Mouse (Mus musculus): Measurements from ENCODE around the gene Slc38a1. TPM values are rescaled to one million over a fixed set of nuclear protein-coding genes. Genes with fewer than 3 reads are reported as not detected.
A peak's percentile ranks its signal among the peaks of the same experiment; 100 is the strongest.

The Slc38a1 gene
- polyA plus RNA-seq, 1 experiment from 2014 or later = 96.2 TPM

DNA sequence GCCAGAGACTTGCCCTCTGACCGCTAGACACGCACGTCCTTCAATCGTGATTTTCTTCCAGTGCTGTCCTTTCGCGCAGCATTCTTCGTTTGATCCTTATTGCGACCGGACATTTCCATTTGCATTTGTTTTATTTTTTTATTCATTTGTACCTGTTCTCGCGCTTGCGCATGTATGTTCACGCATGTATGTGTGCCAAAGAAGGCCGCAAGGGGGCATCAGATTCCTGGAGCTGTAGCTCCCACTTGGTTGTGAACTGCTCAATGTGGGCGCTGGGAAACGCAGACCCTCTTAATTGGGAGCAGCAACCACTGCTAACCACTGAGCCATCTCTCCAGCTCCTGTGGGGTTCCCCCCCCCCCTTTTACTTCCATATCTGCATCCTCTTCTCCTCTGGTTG is 10.3 kb upstream of the Slc38a1 start:
- WGBS = 93% methylated on average over 16 of the region's 16 CpGs
- no peak for DNase-seq (ENCODE audit: low spot score)
- H3K27me3 ChIP-seq (ENCODE audit: insufficient read depth, poor library complexity, severe bottlenecking) = no peaks in the 10 kb centered on the region
- H3K36me3 ChIP-seq = no peaks in the 10 kb centered on the region
- H3K9me3 ChIP-seq = no peaks in the 10 kb centered on the region
- H3K4me1 ChIP-seq = peaks cover 10% of the 10 kb centered on the region
- H3K27ac ChIP-seq = no peak overlapping the region
- no peak overlapping the region for H3K4me3 ChIP-seq

DNA sequence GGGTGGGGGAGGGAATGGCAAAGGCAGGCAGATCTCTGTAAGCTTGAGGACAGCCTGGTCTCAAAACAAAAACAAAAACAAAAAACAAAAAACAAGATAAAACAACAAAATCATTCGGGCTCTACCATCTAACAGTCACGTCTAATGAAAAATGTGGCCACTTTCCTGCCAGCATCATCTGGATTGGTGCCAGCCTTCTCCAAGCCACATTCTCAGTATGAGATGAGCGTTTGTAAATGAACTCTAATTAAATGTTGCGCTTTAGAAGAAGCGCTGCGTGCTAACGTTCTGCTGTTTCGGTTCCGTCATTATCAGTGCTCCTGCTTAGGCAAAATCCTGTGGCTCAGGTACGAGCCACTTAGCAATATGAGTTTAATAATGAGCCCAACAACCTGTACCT is 9.8 kb upstream of the Slc38a1 start:
- no peaks in the 10 kb centered on the region for H3K36me3 ChIP-seq
- DNase-seq (ENCODE audit: low spot score) = no peak
- peaks cover 8% of the 10 kb centered on the region for H3K4me1 ChIP-seq
- H3K4me3 ChIP-seq = no peak overlapping the region
- no peaks in the 10 kb centered on the region for H3K9me3 ChIP-seq
- no peaks in the 10 kb centered on the region for H3K27me3 ChIP-seq (ENCODE audit: insufficient read depth, poor library complexity, severe bottlenecking)
- no peak overlapping the region for H3K27ac ChIP-seq
- WGBS = 92% methylated on average over 10 of the region's 10 CpGs

DNA sequence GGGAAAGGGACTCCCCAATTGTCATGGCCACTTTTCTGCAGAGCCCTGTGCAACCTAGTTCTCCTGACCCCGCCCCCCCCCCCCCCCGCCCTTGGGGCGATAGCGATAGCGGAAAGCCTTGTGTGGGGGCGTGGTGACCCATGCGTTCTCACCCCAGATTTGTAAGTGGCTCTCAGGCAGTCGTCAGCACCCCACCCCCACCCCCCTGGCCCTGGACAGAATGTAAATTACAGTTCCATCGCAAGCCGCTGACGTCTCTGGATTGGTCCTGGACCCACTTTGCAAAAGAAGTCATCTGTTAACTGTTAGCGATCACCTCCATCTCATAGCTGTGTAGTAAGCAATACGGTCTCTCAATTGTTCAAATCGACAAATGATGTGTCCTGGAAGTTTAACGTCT is 4.7 kb upstream of the Slc38a1 start:
- Histone ChIP-seq H3K27me3 (ENCODE audit: insufficient read depth, poor library complexity, severe bottlenecking) (no peaks in the 10 kb centered on the region), H3K9me3 (no peaks in the 10 kb centered on the region), H3K27ac (no peak overlapping the region), H3K4me3 (peak overlapping the region; percentile 31; the same call in 1 of the 2 replicates), H3K36me3 (no peaks in the 10 kb centered on the region), H3K4me1 (peaks cover 16% of the 10 kb centered on the region)
- no peak for DNase-seq (ENCODE audit: low spot score)
- WGBS = 28% methylated on average over 15 of the region's 15 CpGs

DNA sequence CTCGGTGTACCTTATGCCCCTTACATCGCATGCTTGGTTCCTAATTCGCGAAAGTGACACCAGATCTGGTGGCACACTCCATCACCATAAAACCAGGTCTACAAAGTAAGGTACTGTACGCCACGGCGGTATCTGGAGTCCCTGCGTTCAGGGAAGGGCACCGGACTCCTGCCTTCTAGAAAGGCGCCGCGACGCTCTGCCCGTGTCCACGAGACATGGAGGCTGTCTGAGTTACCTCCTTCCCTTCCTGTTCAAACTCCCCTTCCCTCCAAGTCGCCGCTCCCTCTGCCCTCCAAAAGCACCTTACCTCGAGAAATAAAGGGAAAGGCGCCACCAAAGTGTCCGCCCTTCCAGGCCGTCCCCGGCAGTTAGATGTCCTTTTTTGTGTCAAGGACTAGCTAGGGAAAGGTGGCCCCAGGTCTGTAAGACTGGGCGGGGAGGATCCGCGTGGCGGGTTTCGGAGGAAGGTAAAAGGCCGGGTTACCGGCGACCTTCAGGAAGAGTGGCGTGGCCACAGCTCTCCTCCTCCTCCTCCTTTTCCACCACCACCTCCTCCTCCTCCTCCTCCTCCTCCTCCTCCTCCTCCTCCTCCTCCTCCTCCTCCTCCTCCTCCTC is 785 bp downstream of the Slc38a1 start:
- peak overlapping the region; percentile 100 for H3K27ac ChIP-seq
- WGBS = under 1% methylated on average over 31 of the region's 31 CpGs
- no peaks in the 10 kb centered on the region for H3K9me3 ChIP-seq
- H3K27me3 ChIP-seq (ENCODE audit: insufficient read depth, poor library complexity, severe bottlenecking) = no peaks in the 10 kb centered on the region
- H3K4me3 ChIP-seq = peak overlapping the region; percentile 83
- DNase-seq (ENCODE audit: low spot score) = peak; percentile 81
- peaks cover 36% of the 10 kb centered on the region for H3K4me1 ChIP-seq
- peaks cover 20% of the 10 kb centered on the region for H3K36me3 ChIP-seq

DNA sequence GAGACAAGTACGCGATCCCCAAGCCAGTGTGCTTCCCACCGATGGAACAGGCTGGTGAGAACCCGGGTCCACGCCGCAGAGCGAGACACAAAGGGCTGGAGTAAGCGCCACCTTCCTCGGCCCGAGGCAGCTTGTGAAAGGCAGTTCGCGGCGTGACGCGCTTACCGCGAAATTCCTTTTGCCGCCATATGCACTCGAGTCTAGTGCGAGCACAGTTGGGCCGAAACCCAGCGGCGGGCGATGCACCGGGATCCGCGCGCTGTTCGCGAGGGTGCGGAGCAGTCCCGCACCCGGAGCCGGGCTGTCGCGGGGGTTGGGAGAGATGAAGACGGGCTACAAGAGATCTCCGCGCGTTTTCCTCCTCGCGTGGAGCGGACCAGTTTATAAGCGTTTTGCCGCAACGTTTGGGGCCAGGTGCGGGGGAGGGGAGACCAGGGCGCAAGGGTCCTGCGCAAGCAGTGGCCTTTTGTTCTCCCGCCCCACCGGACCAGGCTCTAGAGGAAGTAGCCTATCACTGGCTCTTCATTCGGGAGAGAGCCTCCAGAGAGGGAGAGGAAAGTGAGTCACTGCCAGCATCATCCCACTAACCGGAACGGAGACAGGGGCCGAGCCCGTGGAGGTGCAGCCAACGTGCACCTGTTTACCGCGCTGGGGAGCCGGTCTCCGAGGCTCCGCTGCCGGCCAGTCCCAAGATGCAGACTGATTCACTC is 1.4 kb downstream of the Slc38a1 start:
- H3K36me3 ChIP-seq = peaks cover 24% of the 10 kb centered on the region
- no peaks in the 10 kb centered on the region for H3K9me3 ChIP-seq
- peak overlapping the region; percentile 83 for H3K4me3 ChIP-seq
- H3K4me1 ChIP-seq = peaks cover 34% of the 10 kb centered on the region
- peak; percentile 91 for DNase-seq (ENCODE audit: low spot score)
- WGBS = under 1% methylated on average over 63 of the region's 63 CpGs
- H3K27ac ChIP-seq = peak overlapping the region; percentile 100
- no peaks in the 10 kb centered on the region for H3K27me3 ChIP-seq (ENCODE audit: insufficient read depth, poor library complexity, severe bottlenecking)

DNA sequence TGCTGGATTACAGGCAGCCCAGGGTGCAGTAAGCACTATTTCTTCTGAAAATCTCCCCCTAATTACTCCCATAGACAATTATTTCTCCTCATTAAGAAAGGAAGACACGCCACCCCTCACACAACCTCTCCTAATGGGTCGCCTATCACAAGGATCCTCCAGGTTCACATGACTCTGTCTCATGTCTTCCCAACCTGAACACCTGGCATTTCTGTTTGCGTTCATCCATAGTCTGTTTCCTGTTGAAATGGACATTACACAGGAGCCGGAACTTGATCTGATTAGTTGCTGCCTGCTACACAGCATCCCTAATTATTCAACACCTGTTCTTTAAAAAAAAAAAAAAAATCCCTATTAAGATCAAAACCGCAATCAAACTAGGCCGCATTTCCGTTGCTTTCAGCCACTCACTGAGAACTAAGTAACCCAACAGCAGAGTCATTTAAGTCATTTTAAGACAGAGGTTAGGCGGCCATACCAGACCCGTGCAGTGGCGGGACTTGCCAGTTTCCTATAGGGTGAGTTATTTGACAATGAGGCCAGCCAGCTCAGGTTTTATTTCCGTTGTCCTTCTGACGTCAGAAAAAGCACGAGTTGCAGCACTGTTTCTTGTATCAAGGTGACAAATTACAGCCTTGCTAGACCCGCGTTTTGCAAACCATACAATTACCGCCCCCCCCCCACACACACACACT is 2.3 kb downstream of the Slc38a1 start:
- Histone ChIP-seq H3K9me3 (no peaks in the 10 kb centered on the region), H3K36me3 (peaks cover 32% of the 10 kb centered on the region), H3K27ac (peak overlapping the region; percentile 100), H3K4me3 (peak overlapping the region; percentile 83), H3K4me1 (peaks cover 35% of the 10 kb centered on the region), H3K27me3 (ENCODE audit: insufficient read depth, poor library complexity, severe bottlenecking) (no peaks in the 10 kb centered on the region)
- 12% methylated on average over 16 of the region's 16 CpGs for WGBS
- DNase-seq (ENCODE audit: low spot score) = no peak

DNA sequence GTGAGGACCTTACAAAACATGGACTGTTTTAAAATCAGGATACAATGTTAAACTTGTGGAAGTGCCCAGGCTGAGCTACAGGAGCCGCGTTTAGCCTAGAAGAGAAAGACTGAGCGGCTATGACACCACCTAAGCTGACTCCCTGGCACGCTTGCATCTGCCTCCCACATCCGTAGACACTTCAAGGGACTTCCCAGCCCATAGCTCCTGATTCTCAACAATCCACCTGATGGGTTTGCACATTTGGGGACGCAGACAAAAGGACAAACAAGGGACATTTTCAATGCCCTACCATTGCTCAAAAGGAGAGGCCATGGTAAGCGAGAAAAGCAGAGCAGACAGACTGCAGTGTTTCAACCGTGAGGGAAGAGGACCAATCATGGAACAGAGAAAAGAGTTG is 3.1 kb downstream of the Slc38a1 start:
- no peaks in the 10 kb centered on the region for H3K9me3 ChIP-seq
- no peaks in the 10 kb centered on the region for H3K27me3 ChIP-seq (ENCODE audit: insufficient read depth, poor library complexity, severe bottlenecking)
- 0 out of 2 replicates have a peak overlapping the region, but pooled peaks have one; percentile 22 for H3K27ac ChIP-seq
- 76% methylated on average over 8 of the region's 8 CpGs for WGBS
- H3K4me3 ChIP-seq = peak overlapping the region; percentile 83
- no peak for DNase-seq (ENCODE audit: low spot score)
- peaks cover 40% of the 10 kb centered on the region for H3K36me3 ChIP-seq
- peaks cover 41% of the 10 kb centered on the region for H3K4me1 ChIP-seq

DNA sequence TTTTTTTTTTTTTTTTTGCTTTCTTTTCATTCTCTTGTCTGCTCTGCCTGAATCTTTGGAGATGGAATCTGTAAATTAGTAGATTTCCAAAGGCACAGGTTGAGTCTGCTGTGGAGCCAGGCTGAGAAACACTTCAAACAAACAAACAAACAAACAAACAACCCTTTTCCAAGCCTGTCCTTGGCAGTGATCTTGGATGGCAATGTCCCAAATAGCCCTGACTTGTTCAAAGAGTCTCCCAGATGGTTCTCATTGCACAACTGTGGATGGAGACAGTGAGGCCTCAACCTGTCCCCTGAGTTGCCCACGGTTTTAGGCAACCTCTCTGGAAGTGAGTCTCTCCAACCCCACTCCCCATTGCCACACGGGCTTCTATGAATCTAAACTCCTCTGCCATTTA is 4.1 kb downstream of the Slc38a1 start:
- H3K36me3 ChIP-seq = peaks cover 48% of the 10 kb centered on the region
- H3K4me3 ChIP-seq = 0 out of 2 replicates have a peak overlapping the region, but pooled peaks have one; percentile 83
- DNase-seq (ENCODE audit: low spot score) = no peak
- H3K4me1 ChIP-seq = peaks cover 42% of the 10 kb centered on the region
- no peaks in the 10 kb centered on the region for H3K27me3 ChIP-seq (ENCODE audit: insufficient read depth, poor library complexity, severe bottlenecking)
- no peaks in the 10 kb centered on the region for H3K9me3 ChIP-seq
- H3K27ac ChIP-seq = no peak overlapping the region
- WGBS = 85% methylated on average over 2 of the region's 2 CpGs

DNA sequence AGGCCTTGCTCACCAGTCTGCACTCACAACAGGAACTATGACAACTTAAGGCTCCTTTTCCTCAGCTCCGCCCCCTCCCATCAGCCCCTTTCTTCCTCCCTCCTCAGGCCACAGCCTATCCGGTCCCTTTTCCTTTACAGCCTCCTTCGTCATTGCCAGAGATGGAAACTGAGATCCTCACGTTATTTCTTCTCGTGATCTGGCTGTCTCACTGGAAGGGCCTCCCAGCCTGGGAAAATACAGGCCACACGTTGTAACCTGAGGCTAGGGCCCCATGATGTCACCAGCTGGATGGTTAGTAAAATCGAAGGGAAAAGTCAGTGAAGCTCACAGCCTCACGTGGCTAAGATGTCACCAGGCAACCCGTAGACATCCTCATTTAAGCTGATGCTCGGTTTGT is 4.5 kb downstream of the Slc38a1 start:
- no peaks in the 10 kb centered on the region for H3K27me3 ChIP-seq (ENCODE audit: insufficient read depth, poor library complexity, severe bottlenecking)
- 60% methylated on average over 10 of the region's 10 CpGs for WGBS
- peaks cover 53% of the 10 kb centered on the region for H3K36me3 ChIP-seq
- peak overlapping the region; percentile 24; the same call in 1 of the 2 replicates for H3K4me3 ChIP-seq
- peaks cover 40% of the 10 kb centered on the region for H3K4me1 ChIP-seq
- no peak for DNase-seq (ENCODE audit: low spot score)
- no peaks in the 10 kb centered on the region for H3K9me3 ChIP-seq
- 0 out of 2 replicates have a peak overlapping the region, but pooled peaks have one; percentile 11 for H3K27ac ChIP-seq

DNA sequence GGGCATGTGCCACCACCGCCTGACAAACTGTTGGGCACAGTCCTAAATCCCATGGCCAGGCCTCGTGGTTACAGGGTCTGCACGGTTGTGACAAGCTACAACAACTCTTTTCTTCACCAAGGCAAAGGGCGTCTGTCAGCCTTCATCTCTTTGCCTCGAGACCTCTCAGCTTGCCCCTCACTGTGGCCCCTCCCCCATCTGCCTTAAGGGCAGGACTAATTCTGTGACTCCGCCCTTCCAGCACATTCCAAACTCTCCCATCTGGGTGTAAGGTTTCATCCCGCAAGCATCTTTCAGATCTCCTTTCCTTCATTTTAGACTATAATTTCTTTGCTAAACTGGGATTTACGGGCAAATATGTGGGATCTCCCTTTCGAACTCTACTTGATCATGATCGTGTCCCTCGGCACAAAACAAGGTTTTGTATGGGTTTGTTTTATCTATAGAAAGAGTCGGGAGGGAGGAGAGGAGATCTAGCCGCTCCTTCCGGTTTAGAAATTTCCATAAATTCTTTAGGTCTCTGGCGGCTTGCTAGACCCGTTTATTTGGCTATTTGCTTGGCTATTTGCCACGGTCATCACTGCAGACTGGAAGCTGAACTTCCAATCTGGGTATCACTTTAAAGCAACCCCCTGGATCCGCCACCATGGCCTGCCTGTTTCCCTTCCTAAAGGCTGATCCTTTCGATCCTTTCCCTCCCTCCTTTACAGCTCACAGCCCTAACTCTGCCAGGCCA is 7.9 kb downstream of the Slc38a1 start:
- no peak overlapping the region for H3K27ac ChIP-seq
- peaks cover 67% of the 10 kb centered on the region for H3K36me3 ChIP-seq

DNA sequence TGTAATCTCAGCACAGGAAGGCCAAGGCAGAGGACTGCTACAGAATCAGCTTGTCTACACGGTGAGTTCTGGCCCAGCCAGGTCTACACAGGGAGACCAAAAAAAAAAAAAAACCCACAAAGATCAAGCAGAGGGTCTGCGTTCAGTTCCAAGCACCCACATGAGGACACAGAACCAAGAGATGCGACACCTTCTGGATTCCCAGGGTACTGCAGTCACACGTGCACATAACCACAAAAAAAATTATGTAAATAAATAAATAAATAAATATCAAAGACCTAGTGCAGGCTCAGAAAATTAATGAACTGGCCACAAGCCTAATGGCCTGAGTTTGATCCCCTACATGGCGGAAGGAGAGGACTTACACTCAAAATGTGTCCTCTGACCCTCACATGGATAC is 10.5 kb downstream of the Slc38a1 start:
- no peak overlapping the region for H3K4me3 ChIP-seq
- H3K9me3 ChIP-seq = no peaks in the 10 kb centered on the region
- no peak for DNase-seq (ENCODE audit: low spot score)
- H3K36me3 ChIP-seq = peaks cover 48% of the 10 kb centered on the region
- H3K27me3 ChIP-seq (ENCODE audit: insufficient read depth, poor library complexity, severe bottlenecking) = no peaks in the 10 kb centered on the region
- WGBS = 93% methylated on average over 5 of the region's 5 CpGs
- H3K4me1 ChIP-seq = peaks cover 34% of the 10 kb centered on the region
- H3K27ac ChIP-seq = no peak overlapping the region

More for the DNA sequence above, 7.9 kb downstream of the Slc38a1 start:
- H3K9me3 ChIP-seq = no peaks in the 10 kb centered on the region
- 74% methylated on average over 19 of the region's 19 CpGs for WGBS
- DNase-seq (ENCODE audit: low spot score) = no peak
- peaks cover 43% of the 10 kb centered on the region for H3K4me1 ChIP-seq
- H3K27me3 ChIP-seq (ENCODE audit: insufficient read depth, poor library complexity, severe bottlenecking) = no peaks in the 10 kb centered on the region
- H3K4me3 ChIP-seq = no peak overlapping the region

DNA sequence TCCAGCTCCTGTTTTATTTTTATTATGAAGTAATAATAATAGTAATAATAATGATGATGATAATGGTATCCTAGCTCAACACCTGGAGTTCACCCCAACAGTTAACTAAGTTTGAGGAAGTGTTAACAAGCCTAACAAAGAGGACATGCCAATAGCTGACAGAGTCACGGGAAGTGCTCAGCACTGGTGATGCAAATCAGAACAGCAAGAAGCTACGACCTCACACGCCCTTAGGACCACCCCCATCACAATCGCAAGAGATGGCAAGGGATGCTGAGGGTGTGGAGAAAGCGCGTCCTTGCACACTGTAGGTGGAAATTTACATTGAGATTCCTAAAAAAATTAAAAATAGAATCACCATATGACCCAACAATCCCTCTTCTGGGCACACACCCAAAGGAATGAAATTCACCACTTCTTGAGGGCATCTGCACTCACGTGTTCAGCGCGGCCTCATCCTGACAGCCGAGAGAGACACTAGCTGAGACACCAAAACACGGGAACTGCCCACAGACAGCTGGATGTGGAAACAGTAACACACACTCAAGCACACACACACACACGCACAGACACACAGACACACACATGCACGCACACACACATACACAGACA is 11.5 kb downstream of the Slc38a1 start:
- H3K4me1 ChIP-seq = peaks cover 42% of the 10 kb centered on the region
- DNase-seq (ENCODE audit: low spot score) = no peak
- WGBS = 82% methylated on average over 13 of the region's 13 CpGs
- no peaks in the 10 kb centered on the region for H3K27me3 ChIP-seq (ENCODE audit: insufficient read depth, poor library complexity, severe bottlenecking)
- H3K9me3 ChIP-seq = no peaks in the 10 kb centered on the region
- H3K36me3 ChIP-seq = peaks cover 43% of the 10 kb centered on the region
- H3K27ac ChIP-seq = no peak overlapping the region
- no peak overlapping the region for H3K4me3 ChIP-seq

Data from heart, embryonic 10.5 days (tissue).